Mouse (Mus musculus): ENCODE measurements around the gene Rxfp3.

Gene Rxfp3

GRCm38 (mm10) chr15:11037711-11038110 is at the start of gene Rxfp3:
TSS of gene Rxfp3 (minus strand) at chr15:11037991.
- DNase-seq (ENCODE audit: low spot score), result no peak

- no peak for DNase-seq (ENCODE audit: low spot score)
Measured at GRCm38 (mm10) chr15:11084993-11085365, 47.2 kb upstream of the Rxfp3 start.

DNA sequence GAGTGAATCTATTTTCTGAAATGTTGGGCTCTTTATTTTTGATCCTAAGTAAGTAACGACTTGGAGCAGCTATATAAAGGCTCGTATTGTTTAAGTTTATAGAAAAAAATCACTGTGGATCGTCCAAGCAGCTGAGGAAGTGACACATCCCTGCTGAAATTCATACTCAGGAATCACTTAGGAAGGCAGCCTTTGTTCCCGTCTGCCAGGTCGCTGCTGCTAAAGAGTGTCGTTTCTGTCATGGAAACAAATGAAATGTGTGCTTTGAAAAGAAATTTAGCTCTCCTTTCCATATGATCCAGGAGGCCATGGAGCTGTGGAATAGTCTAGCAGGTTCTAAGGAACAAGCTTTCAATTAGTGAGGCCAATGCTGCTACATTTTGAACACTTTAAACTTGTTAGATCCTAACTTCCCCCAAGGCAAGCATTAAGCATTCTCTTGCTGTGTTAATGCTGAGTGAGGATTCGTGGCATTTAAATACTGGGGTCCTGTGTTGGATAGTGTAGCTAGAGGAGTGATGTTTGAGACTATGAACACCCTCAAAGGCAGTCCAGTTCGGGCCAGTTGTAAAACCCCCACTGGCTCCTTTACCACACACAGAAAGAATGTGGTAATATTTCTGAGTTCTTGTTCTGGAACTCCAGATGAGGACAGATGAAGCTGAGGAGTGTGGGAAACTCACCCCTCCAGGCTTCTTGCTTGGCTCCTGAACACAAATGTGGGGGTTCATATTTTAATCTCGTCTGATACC is 46.6 kb upstream of the Rxfp3 start:
- no peak for DNase-seq (ENCODE audit: low spot score)

DNA sequence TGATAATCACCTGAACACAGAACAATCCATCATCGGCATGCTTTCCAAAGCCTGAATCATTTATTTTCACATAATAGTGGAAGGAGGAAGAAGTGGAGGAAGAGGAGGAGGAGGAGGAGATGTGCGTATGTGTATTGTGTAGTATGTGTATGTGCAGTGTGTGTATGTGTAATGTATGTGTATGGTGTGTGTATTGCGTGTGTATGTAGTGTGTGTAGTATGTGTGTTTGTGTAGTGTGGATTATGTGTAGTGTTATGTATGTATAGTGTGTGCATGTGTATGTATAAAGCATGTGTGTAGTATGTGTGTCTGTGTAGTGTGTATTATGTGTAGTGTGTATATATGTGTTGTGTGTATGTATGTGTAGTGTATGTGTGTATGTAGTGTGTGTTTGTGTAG is 45.9 kb upstream of the Rxfp3 start:
- DNase-seq (ENCODE audit: low spot score), result no peak

- DNase-seq (ENCODE audit: low spot score), result no peak
Measured at GRCm38 (mm10) chr15:11082961-11083569, 45.3 kb upstream of the Rxfp3 start.

GRCm38 (mm10) chr15:11075726-11076361 is 38.1 kb upstream of the Rxfp3 start:
- DNase-seq (ENCODE audit: low spot score), result no peak

GRCm38 (mm10) chr15:11067891-11068290 is 30.1 kb upstream of the Rxfp3 start:
- DNase-seq (ENCODE audit: low spot score), result no peak

- no peak for DNase-seq (ENCODE audit: low spot score)
Measured at GRCm38 (mm10) chr15:11066299-11066698, 28.5 kb upstream of the Rxfp3 start.

DNA sequence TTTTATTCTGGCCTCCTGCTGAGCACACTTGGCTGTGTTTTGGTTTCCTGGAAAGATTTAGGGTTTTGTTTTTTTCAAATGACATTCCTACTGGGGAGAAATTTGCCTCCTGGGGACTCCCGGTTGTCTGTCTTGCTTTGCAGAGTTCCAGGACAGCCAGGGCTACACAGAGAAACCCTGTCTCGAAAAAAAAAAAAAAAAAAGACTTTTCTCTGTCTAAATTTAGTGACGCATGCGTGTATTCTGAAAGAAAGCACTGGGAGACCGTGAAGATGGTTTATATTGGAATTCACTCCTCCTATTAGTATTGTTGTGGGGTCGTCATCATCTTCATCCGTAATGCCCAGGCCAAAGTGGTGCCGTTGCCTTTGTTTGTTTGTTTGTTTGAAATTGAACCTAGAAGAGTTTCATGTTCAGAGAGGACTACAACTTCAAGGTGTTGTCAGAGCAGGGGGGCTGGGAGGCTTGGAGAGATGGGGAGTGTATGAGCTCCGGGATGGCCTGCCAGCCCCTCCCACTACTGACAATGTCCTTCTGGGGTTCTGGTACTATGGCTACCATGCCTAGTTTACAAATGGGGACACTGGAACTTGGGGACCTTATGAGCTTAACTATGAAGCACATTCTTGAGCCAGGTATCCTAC is 27.9 kb upstream of the Rxfp3 start:
- DNase-seq (ENCODE audit: low spot score), result no peak

DNA sequence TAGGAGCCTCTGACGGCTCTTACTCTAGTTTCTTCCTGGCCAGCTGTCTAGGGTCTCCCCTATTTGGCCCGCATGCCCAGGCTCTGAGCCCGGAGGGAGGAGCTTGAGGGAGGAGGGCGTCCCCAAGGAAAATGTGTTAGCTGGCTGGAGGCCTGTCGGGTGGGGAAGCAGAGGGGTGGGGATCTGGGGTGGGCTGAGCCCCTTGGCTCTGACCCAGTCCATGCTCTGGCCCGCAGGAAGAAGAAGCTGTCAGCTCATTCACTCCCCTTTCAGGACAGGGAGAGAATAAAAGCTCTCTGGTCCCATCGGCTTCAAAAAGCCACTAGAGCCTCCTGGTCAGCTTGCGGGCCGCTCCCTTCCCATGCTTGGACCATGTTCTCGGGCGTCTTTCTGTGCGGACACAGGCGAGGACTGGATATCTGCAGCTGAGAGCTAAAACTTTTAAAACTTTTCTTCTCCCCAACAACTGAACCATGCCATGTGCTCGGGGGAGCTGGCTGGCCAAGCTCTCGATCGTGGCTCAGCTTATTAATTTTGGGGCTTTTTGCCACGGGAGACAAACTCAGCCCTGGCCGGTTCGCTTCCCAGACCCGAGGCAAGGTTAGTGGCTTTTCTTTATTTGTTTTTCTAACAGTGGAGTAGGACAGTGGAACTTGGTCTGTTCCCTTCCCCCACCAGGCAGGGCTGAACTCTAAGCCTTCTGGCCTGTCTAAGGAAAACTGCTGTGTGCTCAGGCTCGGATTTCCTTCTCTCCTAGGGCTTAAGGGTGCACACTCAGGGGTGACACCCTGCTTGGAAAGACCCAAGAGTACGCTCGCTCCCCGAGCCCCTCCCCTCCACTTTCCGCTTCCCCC is 27.0 kb upstream of the Rxfp3 start, which contains the start of gene Adamts12:
TSS of gene Adamts12 (plus strand) at position 233 of the 854 bp plus-strand sequence.
- DNase-seq (ENCODE audit: low spot score), result peak; percentile 46

DNA sequence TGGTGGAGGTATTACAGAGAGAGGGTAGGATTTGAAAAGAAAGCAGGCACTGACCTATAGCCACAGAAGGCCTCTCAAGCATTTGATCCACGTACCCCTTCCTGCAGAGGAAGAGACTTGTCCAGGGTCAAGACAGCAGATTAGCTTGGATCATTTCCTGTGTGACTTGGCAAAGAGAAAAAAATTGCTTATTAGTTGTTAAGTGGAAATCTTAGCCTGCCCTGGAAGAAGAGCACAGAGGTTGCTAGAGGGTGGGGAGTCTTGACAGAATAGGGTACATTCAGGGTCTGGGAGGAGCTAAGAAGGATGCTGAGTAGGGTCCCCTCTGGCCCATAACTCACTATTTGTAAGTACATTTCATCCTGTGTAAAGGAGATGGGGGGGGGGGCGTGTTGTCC is 26.4 kb upstream of the Rxfp3 start:
- DNase-seq (ENCODE audit: low spot score), result no peak

DNA sequence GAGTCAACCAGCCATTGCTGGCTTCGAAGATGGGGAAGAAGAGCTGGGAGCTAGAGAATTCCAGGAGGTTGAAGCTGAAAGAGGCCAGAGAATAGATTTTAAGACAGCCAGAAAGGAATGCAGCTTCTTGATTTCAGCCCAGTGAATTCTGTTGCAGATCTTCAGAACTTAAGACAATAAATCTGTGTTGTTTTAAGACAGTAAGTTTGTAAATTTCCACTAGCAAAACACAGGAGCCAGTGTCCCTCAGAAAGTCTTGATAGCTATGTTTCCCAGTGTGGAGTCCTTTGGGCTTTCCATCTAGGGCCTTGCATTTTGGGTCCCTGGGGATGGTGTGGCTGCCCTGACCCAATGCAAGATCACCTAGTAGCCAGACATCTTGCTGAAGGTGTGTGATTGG is 25.1 kb upstream of the Rxfp3 start:
- DNase-seq (ENCODE audit: low spot score), result no peak

GRCm38 (mm10) chr15:11054440-11055080 is 16.8 kb upstream of the Rxfp3 start:
- DNase-seq (ENCODE audit: low spot score), result no peak

DNA sequence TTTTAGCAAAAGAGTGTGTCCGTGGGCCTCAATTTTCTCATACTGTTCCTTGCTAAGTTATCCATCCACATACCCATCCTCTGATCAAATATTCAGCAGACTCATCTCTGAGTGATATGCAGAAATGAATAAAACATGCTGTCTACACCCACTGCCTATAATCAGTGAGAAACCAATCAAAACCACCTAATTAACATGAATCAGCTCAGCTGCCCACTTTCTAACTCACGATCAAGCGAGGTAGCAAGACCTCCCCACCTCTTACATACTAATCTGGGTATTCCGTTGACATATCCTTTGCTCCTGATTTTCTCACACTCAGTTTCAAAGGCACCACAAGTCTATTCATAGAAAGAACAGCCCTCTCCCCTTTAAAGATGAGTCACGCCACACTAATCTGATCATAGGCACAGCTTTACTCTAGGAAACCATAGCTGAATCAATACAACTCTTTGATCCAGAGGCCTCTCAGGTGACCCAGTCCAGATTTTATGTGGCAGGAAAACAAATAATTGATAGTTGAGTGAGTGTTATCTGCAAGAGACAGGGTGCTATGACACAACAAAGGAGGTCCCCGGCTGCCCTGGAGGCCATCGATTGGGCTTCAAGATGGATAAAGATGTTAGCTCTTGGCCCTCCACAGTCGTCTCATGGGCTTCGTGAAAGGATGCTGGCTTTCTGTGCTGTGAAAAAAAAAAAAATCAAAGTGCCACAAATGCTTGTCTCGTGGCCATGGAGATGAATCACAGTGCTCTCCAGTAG is 16.1 kb upstream of the Rxfp3 start:
- no peak for DNase-seq (ENCODE audit: low spot score)

- DNase-seq (ENCODE audit: low spot score), result no peak
Measured at GRCm38 (mm10) chr15:11042828-11043227, 5.0 kb upstream of the Rxfp3 start.

GRCm38 (mm10) chr15:11041229-11041628 is 3.4 kb upstream of the Rxfp3 start:
- no peak for DNase-seq (ENCODE audit: low spot score)

- DNase-seq (ENCODE audit: low spot score), result no peak
Measured at GRCm38 (mm10) chr15:11040067-11040466, 2.3 kb upstream of the Rxfp3 start.

DNA sequence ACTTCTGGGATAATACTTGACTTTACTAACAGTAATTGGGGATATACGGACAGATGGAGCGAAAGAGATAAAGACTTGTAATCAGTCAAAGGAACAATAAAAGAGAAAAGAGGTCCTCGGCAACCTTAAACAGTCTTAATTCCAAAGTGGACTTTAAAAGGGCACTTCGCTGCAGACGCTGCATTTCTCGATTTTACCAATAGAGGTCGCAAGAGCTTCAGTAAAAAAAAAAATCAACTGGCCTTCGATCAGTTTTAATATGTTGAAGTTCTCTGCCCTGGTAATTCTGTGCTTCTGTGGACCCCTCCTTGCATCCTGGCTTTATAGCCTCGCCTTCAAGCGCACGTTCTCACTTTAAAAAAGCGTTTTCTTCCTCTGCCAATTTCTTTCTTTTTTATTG is 685 bp upstream of the Rxfp3 start:
- no peak for DNase-seq (ENCODE audit: low spot score)

GRCm38 (mm10) chr15:11037376-11037695 is 455 bp downstream of the Rxfp3 start:
- no peak for DNase-seq (ENCODE audit: low spot score)

DNA sequence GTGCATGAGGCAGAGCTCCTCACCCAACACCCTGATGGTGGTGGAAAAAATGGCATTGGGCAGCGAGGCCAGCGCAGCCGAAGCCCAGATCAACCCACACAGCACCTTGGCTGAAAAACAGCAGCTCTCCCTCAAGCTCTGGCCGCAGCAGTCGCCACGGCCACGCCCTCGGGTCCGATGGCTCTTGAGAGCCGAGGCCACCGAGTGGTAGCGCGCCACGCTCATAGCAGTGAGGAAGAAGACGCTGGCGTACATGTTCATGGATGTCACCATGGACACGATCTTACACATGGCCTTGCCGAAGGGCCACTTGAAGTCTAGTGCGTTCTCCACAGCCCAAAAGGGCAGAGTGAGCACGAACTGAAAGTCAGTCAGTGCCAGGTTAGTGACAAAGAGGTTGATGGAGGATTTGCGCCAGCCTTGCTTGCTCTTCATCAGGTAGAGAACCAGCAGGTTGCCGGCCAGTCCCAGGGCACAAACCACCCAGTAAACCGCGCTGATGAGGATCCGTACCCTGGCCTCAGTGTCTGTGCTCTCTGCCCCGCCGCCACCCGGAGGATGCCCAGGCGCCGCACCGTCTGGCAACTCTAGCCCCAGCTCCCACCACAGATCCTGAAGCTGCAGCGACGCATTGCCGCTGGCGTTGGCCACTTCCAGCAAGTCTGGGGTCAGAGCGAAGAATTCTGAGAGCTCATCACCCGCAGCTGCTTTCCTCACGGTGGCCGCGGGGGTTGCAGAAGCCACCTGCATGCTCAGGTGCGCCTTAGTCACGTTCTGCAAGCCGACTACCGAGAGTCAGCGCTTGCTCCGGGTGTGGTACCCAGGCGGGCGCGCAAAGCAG is 1.0 kb downstream of the Rxfp3 start:
- DNase-seq (ENCODE audit: low spot score), result no peak
